Mouse (Mus musculus) hindbrain, embryonic 14.5 days (tissue): ENCODE measurements around the gene Ptprz1. TPM values are rescaled to one million over a fixed set of nuclear protein-coding genes. Genes with fewer than 3 reads are reported as not detected.

ENCODE experiments used
- ATAC-seq: fragments of 200-750 bp; cut with Nextera tagmentation; 2 replicates; pipeline ENCODE4 v1.8.0; 2017; ENCODE audit warnings: moderate number of reproducible peaks, mild to moderate bottlenecking, moderate TSS enrichment, moderate library complexity; ENCODE audit not compliant: low FRiP score
- DNase-seq: peaks from one replicate; pipeline ENCODE4 v3.0.0-alpha.2; 2015; ENCODE audit warnings: low spot score
- H3K27ac ChIP-seq: fragments of 300-500 bp; sonication (generic); 2 replicates; pipeline ENCODE4 v1.5.1; 2014; ENCODE audit warnings: mild to moderate bottlenecking, moderate library complexity
- H3K27me3 ChIP-seq: fragments of 300-500 bp; sonication (generic); 2 replicates; pipeline ENCODE4 v1.6.1; 2014; ENCODE audit warnings: mild to moderate bottlenecking, low read length, mixed read lengths; ENCODE audit not compliant: control insufficient read depth, insufficient read depth
- H3K36me3 ChIP-seq: fragments of 300-500 bp; sonication (generic); replicated peaks from 2 replicates; pipeline ENCODE4 v1.6.1; 2014; ENCODE audit not compliant: control insufficient read depth, insufficient read depth
- H3K4me1 ChIP-seq: fragments of 300-500 bp; sonication (generic); replicated peaks from 2 replicates; pipeline ENCODE4 v1.6.1; 2014; ENCODE audit warnings: antibody characterized with exemption, low read length, mixed read lengths; ENCODE audit not compliant: control insufficient read depth, insufficient read depth
- H3K4me2 ChIP-seq: fragments of 300-500 bp; sonication (generic); replicated peaks from 2 replicates; pipeline ENCODE4 v1.6.1; 2014; ENCODE audit warnings: mild to moderate bottlenecking, moderate library complexity
- H3K4me3 ChIP-seq: fragments of 300-500 bp; sonication (generic); replicated peaks from 2 replicates; pipeline ENCODE4 v1.5.1; 2014; ENCODE audit warnings: mild to moderate bottlenecking, low read length
- H3K9ac ChIP-seq: fragments of 300-500 bp; sonication (generic); 2 replicates; pipeline ENCODE4 v1.6.1; 2014
- H3K9me3 ChIP-seq: fragments of 300-500 bp; sonication (generic); 2 replicates; pipeline ENCODE4 v1.6.1; 2016; ENCODE audit warnings: low read length; ENCODE audit not compliant: control insufficient read depth
- WGBS: fragments of 180-500 bp; shearing (Covaris S2); extraction: QIAGEN DNeasy Blood & Tissue Kit; methylation state at CpG from one replicate; pipeline ENCODE4 v1.1.7; 2014; 5-methylcytosine and 5-hydroxymethylcytosine counted together
- polyA plus RNA-seq: library from polyadenylated mRNA; unstranded; fragments of >200 nt; fragmentation: Nextera tagmentation; extraction: Ambion mirVana; gene quantifications from 2 replicates; pipeline ENCODE4 v1.2.1, GENCODE M21; 2014

Gene Ptprz1
- polyA plus RNA-seq = 77.5 and 92.5 TPM in 2 replicates

DNA sequence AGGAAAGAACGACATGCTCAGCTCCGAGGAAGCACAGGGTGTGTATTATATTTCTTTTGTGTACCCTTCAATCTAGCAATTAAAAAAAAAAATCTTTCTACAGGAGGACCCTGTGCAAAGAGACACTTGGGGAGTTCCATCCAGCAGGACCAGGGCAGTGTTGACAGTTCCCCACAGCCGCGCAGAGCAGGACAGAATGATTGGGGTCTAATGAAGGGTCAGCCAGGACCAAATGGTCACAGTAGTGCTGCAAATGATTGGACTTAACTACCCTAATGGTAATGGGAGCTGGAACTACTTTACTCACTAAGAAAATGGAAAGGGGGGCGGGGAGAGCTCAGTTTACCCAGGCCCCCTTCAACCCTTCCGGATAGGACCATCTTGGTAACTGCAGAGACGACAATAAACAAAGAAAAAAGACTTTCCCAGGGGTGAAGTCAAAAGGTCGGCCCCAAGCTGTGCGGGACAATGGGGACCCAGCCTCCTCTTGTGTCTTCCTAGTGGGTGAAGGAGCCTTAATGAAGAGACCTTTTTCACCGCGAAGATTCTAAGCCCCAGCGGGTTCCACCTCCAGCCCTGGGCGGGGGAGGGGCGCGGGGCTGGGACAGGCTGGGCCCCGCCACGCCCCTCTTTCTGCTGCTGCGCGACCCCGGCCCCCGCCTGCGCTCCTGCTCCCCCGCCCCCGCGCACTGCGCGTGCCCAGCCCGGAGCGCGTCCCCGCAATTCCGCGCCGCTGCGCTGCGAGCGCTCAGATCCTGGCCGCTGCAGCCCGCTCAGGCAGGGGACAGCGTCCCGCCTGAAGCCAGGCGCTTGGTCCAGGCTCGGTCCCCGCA lies at the start of gene Ptprz1:
Gene Ptprz1 (plus strand): TSS at position 722 of the 833 bp plus-strand sequence.
- no peaks in the 10 kb centered on the region for H3K36me3 ChIP-seq
- under 1% methylated on average over 41 of the region's 44 CpGs for WGBS
- H3K4me3 ChIP-seq = peak within 1 kb of the TSS; percentile 47
- peaks cover 16% of the 10 kb centered on the region; the same call in 1 of the 2 replicates for H3K4me1 ChIP-seq
- DNase-seq (peak; percentile 87), ATAC-seq (peak; percentile 94)
- H3K4me2 ChIP-seq = peak within 1 kb of the TSS; percentile 88
- peak within 1 kb of the TSS; percentile 68 for H3K9ac ChIP-seq
- H3K27ac ChIP-seq = peak within 1 kb of the TSS; percentile 60
- no peaks in the 10 kb centered on the region for H3K9me3 ChIP-seq
- no peaks in the 10 kb centered on the region for H3K27me3 ChIP-seq

DNA sequence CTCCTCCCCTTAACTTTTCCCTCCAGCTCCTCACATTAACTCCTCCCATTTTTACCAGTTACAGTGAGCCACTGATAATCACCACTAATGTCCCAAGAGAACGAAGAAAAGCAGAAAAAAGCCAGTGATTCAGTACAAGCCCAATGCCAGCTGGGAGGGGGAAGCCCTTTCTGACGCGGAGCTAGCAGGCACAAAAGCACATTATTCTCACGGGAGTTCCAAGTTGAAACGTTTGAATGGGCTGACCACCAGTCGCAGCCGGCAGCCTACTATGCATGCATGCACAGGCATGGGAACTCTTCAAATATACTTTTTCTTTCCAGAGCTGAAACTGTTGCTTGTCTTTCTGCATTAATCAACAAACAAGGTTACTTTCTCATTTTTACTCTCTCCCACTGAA lies 41.7 kb upstream of the Ptprz1 start:
- Histone ChIP-seq H3K27ac (peak overlapping the region; percentile 72), H3K27me3 (no peaks in the 10 kb centered on the region), H3K36me3 (no peaks in the 10 kb centered on the region), H3K4me2 (no peak overlapping the region), H3K4me1 (peaks cover 13% of the 10 kb centered on the region), H3K9me3 (no peaks in the 10 kb centered on the region), H3K4me3 (no peak overlapping the region), H3K9ac (no peak overlapping the region)
- 9% methylated on average over 7 of the region's 7 CpGs for WGBS
- DNase-seq = peak; percentile 64
- ATAC-seq = peak; percentile 73

DNA sequence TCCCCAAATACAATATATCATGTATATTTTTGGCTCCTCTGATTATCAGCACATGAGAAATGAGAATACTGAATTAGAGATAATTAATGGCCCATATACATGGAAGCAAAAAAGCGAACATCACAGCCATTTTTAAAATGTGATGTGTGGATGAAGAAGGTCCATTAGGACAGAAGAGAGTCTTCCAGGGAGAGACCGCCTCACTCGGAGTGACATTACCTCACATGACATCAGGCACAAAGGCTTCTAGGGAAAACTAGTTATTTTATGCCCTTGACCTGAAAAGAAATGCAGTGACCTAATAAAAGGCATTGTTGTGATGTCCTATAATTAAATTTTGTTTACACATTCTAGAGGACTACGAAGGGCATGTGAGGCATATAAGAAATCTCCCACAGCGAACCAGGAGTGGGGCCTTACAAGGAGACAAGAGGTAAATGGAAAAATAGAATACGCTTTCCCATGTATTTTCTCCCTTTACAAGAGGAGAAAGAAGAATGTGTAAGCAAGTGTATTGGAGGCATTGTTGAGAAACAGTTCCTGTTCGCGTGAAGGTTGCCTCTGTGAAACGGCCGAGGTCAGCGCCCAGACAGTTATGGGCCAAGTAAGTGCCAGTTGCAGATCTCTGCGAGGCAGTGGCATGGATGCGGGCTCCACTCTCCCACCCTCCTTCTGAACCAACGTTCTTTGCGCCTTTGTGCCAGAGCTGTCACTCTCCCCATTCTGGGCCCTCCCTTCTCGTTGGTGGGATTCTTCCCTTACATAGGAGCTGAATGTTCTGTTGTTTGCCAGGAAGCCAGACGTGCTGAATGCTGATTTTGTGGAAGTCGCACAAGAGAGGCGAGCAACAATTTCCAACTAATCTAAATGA lies 41.0 kb upstream of the Ptprz1 start:
- Histone ChIP-seq H3K9ac (no peak overlapping the region), H3K4me3 (no peak overlapping the region), H3K9me3 (no peaks in the 10 kb centered on the region), H3K27me3 (no peaks in the 10 kb centered on the region), H3K4me1 (peaks cover 13% of the 10 kb centered on the region), H3K36me3 (no peaks in the 10 kb centered on the region), H3K27ac (peak overlapping the region; percentile 72), H3K4me2 (peak overlapping the region; percentile 32)
- DNase-seq = peak; percentile 59
- 31% methylated on average over 19 of the region's 19 CpGs for WGBS
- ATAC-seq = peak; percentile 92

DNA sequence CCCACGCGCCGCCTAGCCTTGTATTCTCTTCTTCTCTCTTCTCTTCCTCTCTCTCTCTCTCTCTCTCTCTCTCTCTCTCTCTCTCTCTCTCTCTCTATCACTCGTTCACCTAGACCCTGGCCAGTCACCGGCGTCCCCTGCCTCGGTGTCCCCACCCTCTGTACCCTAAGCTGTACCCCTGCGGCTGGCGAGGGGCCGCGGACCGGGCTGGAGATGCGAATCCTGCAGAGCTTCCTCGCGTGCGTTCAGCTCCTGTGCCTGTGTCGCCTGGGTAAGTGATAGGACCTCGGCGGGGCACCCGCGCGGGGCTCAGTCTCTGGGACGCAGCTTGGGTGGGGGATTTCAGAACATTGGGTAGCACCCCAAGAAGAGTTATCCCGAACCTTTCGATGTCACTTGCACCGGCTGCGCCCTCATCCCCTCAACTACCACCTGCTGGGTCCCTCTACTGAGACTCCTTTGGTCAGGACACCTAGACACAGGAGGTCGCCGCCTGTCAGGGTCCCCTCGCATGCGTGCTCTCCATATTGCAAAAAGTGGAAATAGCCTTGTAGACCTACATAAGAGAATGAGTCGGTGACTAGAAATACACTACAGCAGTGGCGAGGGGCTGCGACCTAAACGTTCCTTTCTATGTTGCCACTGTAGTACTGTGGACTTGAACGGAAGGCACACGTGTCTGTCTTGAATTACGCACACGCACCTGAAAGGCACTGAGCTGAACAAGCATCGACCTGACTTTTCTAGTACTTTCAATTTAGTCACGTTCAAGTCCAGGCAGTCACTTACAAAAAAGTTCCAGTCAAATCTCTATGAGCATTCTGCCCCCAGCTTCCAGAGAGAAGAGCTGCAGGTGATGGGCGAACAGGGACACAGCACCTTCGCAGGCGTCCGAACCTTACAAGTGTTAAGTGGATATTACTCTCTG lies 576 bp downstream of the Ptprz1 start:
- H3K36me3 ChIP-seq = no peaks in the 10 kb centered on the region
- no peaks in the 10 kb centered on the region for H3K27me3 ChIP-seq
- peak overlapping the region; percentile 88 for H3K4me2 ChIP-seq
- H3K27ac ChIP-seq = peak overlapping the region; percentile 60
- peaks cover 16% of the 10 kb centered on the region; the same call in 1 of the 2 replicates for H3K4me1 ChIP-seq
- peak overlapping the region; percentile 47 for H3K4me3 ChIP-seq
- peak overlapping the region; percentile 68 for H3K9ac ChIP-seq
- H3K9me3 ChIP-seq = no peaks in the 10 kb centered on the region
- WGBS = 2% methylated on average over 43 of the region's 45 CpGs
- DNase-seq (peak; percentile 38), ATAC-seq (peak; percentile 79)

DNA sequence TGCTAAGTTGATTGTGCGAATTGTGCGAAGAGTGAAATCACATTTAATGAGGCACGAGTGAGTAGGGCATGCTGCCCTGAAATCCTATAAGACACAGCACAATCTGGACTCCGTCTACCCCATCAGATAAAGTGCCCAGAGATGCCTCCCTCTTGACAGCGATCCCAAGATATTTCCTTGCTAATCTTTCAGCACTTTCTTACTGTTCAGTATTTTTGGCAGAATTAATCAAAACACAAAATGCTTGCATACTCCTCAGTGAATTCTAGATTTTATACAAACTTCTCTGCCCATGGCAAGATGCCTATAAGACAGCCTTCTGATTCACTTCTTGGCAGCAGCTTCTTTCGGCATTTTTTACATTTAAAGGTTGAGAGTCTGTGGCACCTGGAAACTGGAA lies 12.7 kb downstream of the Ptprz1 start:
- Histone ChIP-seq H3K36me3 (no peaks in the 10 kb centered on the region), H3K9ac (no peak overlapping the region), H3K4me2 (no peak overlapping the region), H3K27ac (no peak overlapping the region), H3K4me3 (no peak overlapping the region), H3K27me3 (no peaks in the 10 kb centered on the region), H3K4me1 (no peaks in the 10 kb centered on the region), H3K9me3 (no peaks in the 10 kb centered on the region)
- ATAC-seq (no peak), DNase-seq (no peak)
- 92% methylated on average over 6 of the region's 6 CpGs for WGBS

GRCm38 (mm10) chr6:22889333-22889732 lies 14.0 kb downstream of the Ptprz1 start:
- H3K9ac ChIP-seq = no peak overlapping the region
- H3K27ac ChIP-seq = no peak overlapping the region
- no peaks in the 10 kb centered on the region for H3K36me3 ChIP-seq
- 96% methylated on average over 8 of the region's 8 CpGs for WGBS
- DNase-seq (no peak), ATAC-seq (no peak)
- H3K27me3 ChIP-seq = no peaks in the 10 kb centered on the region
- H3K4me2 ChIP-seq = no peak overlapping the region
- no peaks in the 10 kb centered on the region for H3K4me1 ChIP-seq
- no peaks in the 10 kb centered on the region for H3K9me3 ChIP-seq
- no peak overlapping the region for H3K4me3 ChIP-seq

DNA sequence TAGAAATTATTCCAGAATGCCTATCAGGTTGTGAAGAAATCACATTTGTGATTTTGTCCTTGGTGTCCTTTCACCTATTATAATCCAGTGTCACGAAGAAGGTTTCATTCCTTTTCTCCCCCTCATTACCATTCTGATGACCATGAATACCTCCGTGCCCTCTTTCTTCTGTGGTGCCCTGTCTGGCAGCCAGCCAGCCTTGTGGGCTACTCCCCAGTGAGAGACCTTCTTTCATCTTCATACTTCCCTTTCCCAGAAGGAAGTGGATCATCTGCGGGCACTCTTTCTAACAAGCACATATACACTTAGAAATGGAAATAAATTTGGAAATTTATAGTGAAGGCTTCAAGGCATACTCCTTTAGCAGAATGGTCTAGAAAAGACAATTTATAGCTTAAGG lies 26.7 kb downstream of the Ptprz1 start:
- Histone ChIP-seq H3K9me3 (no peaks in the 10 kb centered on the region), H3K27ac (no peak overlapping the region), H3K4me3 (no peak overlapping the region), H3K27me3 (no peaks in the 10 kb centered on the region), H3K9ac (no peak overlapping the region), H3K4me2 (no peak overlapping the region), H3K36me3 (no peaks in the 10 kb centered on the region), H3K4me1 (no peaks in the 10 kb centered on the region)
- WGBS = 27% methylated on average over 3 of the region's 3 CpGs
- no peak for DNase-seq
- no peak for ATAC-seq

DNA sequence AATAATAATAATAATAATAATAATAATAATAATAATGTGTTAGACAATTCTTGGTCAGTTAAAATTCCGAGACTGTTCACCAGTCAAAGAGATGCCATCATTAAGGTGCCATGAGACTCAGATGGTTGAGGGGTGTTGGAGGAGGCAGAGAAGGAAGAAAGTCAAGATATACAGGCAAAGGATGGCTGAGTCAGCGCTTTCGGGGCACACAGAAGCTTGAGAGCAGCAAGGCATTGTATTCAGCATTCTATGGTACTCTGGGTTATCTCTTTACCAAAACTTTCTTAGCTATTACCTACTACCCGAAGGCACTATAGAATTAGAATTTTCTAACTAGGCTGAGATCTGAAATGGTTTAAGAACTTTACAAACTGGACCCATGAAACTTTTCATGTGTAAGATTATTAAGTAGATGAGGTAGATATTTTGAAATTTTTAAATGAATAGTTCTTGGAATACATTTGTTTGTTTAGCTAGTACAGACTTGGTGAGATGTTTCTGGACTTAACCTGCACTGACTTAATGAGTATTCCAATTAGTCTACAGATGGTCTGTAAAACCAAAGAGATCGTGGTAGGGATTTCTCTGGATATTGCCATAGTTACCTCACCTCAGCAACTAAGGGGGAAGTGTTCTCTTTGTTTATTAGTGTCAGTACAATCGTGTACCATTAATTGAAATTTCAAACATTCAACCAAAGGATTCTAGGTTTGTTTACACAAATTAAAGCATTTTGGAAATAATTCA lies 33.4 kb downstream of the Ptprz1 start:
- Histone ChIP-seq H3K36me3 (no peaks in the 10 kb centered on the region), H3K4me3 (no peak overlapping the region), H3K27me3 (no peaks in the 10 kb centered on the region), H3K9ac (no peak overlapping the region), H3K4me1 (peaks cover 17% of the 10 kb centered on the region), H3K9me3 (no peaks in the 10 kb centered on the region), H3K4me2 (no peak overlapping the region), H3K27ac (peak overlapping the region; percentile 60; the same call in 1 of the 2 replicates)
- WGBS = 70% methylated on average over 6 of the region's 6 CpGs
- ATAC-seq = no peak
- DNase-seq = no peak
